Mouse (Mus musculus): ENCODE results near the gene Dctn5.

Dctn5 gene

GRCm38 (mm10) chr7:122163766-122164165 lies 30.9 kb downstream of the Dctn5 start:
- no peak for DNase-seq

GRCm38 (mm10) chr7:122167203-122167602 lies 34.4 kb downstream of the Dctn5 start:
- no peak for DNase-seq

- DNase-seq = no peak
These were observed 37.9 kb downstream of the Dctn5 start for GRCm38 (mm10) chr7:122170705-122171104.

GRCm38 (mm10) chr7:122171613-122172012 lies 38.8 kb downstream of the Dctn5 start:
- DNase-seq = no peak

GRCm38 (mm10) chr7:122180720-122181119 lies 47.9 kb downstream of the Dctn5 start:
- DNase-seq = no peak

- DNase-seq = no peak
These were observed 51.7 kb downstream of the Dctn5 start for GRCm38 (mm10) chr7:122184569-122184968.

GRCm38 (mm10) chr7:122186043-122186442 lies 53.2 kb downstream of the Dctn5 start, which contains the start of gene Ern2:
Gene Ern2, minus strand, starts transcription at chr7:122186207.
- DNase-seq = no peak

GRCm38 (mm10) chr7:122189484-122189883 lies 56.6 kb downstream of the Dctn5 start:
- no peak for DNase-seq

GRCm38 (mm10) chr7:122191097-122191496 lies 58.3 kb downstream of the Dctn5 start:
- no peak for DNase-seq

- no peak for DNase-seq
These were observed 61.1 kb downstream of the Dctn5 start for GRCm38 (mm10) chr7:122193919-122194318.

GRCm38 (mm10) chr7:122196771-122197170 lies 63.9 kb downstream of the Dctn5 start:
- no peak for DNase-seq

GRCm38 (mm10) chr7:122197306-122197705 lies 64.5 kb downstream of the Dctn5 start:
- DNase-seq = no peak

All from layer of hippocampus, adult 9-11 months (tissue).